Mouse (Mus musculus) natural killer cell, adult 2 months (primary cell): ENCODE measurements around the gene Camsap3.

Experiments
- DNase-seq, 2 experiments: peaks; one replicate each; pipeline ENCODE4 v3.0.0; 2022; ENCODE audit warnings: low spot score in 2 of 2

Camsap3 gene

GRCm38 (mm10) chr8:3600401-3600800 lies 13.3 kb downstream of the Camsap3 start:
- DNase-seq: no peak

GRCm38 (mm10) chr8:3603439-3603838 lies 16.3 kb downstream of the Camsap3 start:
- DNase-seq: no peak

GRCm38 (mm10) chr8:3606593-3606992 lies 19.5 kb downstream of the Camsap3 start:
- no peak for DNase-seq

GRCm38 (mm10) chr8:3607822-3608221 lies 20.7 kb downstream of the Camsap3 start:
- DNase-seq: no peak

- no peak for DNase-seq
Measured at GRCm38 (mm10) chr8:3609046-3609815, 22.1 kb downstream of the Camsap3 start.

- no peak for DNase-seq
Measured at GRCm38 (mm10) chr8:3609816-3610150, 22.7 kb downstream of the Camsap3 start.

- peak; percentile 99 for DNase-seq
Measured at GRCm38 (mm10) chr8:3621199-3621970, 34.3 kb downstream of the Camsap3 start, which contains the start of the genes Xab2 and Pet100. TSS of gene Xab2 (minus strand) at chr8:3621316. TSS of gene Pet100 (plus strand) at chr8:3621548.

GRCm38 (mm10) chr8:3622119-3622518 lies 35.0 kb downstream of the Camsap3 start:
- no peak for DNase-seq

GRCm38 (mm10) chr8:3625445-3625844 lies 38.4 kb downstream of the Camsap3 start, which contains the start of gene Pcp2:
TSS of gene Pcp2 (minus strand) at chr8:3625545.
- no peak for DNase-seq

- DNase-seq: no peak
Measured at GRCm38 (mm10) chr8:3626971-3627370, 39.9 kb downstream of the Camsap3 start.

- peak; percentile 26 to 62 for DNase-seq
Measured at GRCm38 (mm10) chr8:3628014-3628413, 40.9 kb downstream of the Camsap3 start.

GRCm38 (mm10) chr8:3630647-3631477 lies 43.8 kb downstream of the Camsap3 start, which contains the start of gene Stxbp2:
TSS of gene Stxbp2 (plus strand) at chr8:3630955.
- peak; percentile 73 to 86 for DNase-seq

- DNase-seq: peak in 1 of 2 experiments; percentile 10
Measured at GRCm38 (mm10) chr8:3631478-3631875, 44.4 kb downstream of the Camsap3 start.

GRCm38 (mm10) chr8:3645804-3646203 lies 58.7 kb downstream of the Camsap3 start:
- DNase-seq: peak; percentile 25 to 60

- DNase-seq: no peak
Measured at GRCm38 (mm10) chr8:3646824-3647531, 59.9 kb downstream of the Camsap3 start.

GRCm38 (mm10) chr8:3647561-3647960 lies 60.5 kb downstream of the Camsap3 start:
- no peak for DNase-seq

GRCm38 (mm10) chr8:3648268-3648667 lies 61.2 kb downstream of the Camsap3 start:
- DNase-seq: no peak

GRCm38 (mm10) chr8:3648990-3649389 lies 61.9 kb downstream of the Camsap3 start:
- DNase-seq: no peak

- DNase-seq: no peak
Measured at GRCm38 (mm10) chr8:3652845-3653244, 65.8 kb downstream of the Camsap3 start.

GRCm38 (mm10) chr8:3654726-3655508 lies 67.8 kb downstream of the Camsap3 start:
- DNase-seq: no peak
